Mouse (Mus musculus): ENCODE results near the gene Matn3. TPM values are rescaled to one million over a fixed set of nuclear protein-coding genes. Genes with fewer than 3 reads are reported as not detected.

Gene Matn3
- polyA plus RNA-seq, 1 experiment from 2014 or later: 0.54 TPM

DNA sequence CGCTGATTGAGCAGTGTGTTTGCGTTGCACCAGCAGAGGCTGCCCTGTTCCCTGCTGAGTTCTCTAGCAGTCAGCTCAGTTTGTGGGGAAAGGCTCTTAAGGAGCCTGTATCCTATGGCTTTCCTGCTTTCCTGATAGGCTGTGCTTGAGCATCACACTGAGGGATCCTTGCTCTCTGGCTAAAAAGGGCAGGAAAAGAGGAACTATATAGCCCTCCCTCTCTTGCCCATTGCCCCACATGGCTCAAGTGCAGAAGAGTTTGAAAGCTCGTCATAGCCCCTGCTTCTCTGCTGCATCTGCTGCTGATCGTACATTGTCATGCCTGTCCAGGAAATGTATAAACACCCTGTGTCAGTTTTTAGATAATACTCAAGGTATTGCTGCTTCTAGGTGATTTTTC lies 59.4 kb downstream of the Matn3 start:
- H3K9ac ChIP-seq: no peak overlapping the region
- WGBS: 80% methylated on average over 4 of the region's 4 CpGs

DNA sequence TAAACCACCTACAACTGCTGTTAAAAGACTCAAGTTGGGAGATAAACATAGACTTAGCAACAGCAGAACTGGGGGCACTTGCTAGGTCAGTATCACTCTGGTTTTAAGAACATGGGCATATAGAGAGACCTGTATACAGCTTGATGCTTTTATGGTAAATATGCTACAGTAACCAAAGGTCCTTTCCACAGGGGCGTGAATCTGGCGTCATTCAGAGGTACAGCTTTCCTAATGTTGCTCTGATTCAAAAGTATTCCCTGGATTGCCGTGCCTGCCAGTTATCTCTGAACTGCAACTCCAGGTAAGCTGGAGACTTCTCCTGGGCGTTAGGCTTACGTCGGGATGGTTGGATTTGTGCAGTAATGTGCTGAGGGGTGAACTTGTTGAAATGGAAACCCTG lies 60.1 kb downstream of the Matn3 start:
- Histone ChIP-seq H3K4me1 (no peaks in the 10 kb centered on the region), H3K9ac (no peak overlapping the region), H3K4me2 (no peak overlapping the region), H3K36me3 (replicated peaks) (peaks cover 8% of the 10 kb centered on the region), H3K27ac (no peak overlapping the region), H3K9me3 (no peaks in the 10 kb centered on the region), H3K27me3 (no peaks in the 10 kb centered on the region), H3K4me3 (replicated peaks) (no peak overlapping the region)
- WGBS: 97% methylated on average over 6 of the region's 6 CpGs
- ATAC-seq (ENCODE audit: low FRiP score): no peak

More for the DNA sequence above, 59.4 kb downstream of the Matn3 start:
- Histone ChIP-seq H3K36me3 (replicated peaks) (peaks cover 5% of the 10 kb centered on the region; the same call in 1 of the 2 replicates), H3K4me2 (no peak overlapping the region), H3K27ac (no peak overlapping the region), H3K4me1 (no peaks in the 10 kb centered on the region), H3K4me3 (replicated peaks) (no peak overlapping the region), H3K27me3 (no peaks in the 10 kb centered on the region), H3K9me3 (no peaks in the 10 kb centered on the region)
- no peak for ATAC-seq (ENCODE audit: low FRiP score)

DNA sequence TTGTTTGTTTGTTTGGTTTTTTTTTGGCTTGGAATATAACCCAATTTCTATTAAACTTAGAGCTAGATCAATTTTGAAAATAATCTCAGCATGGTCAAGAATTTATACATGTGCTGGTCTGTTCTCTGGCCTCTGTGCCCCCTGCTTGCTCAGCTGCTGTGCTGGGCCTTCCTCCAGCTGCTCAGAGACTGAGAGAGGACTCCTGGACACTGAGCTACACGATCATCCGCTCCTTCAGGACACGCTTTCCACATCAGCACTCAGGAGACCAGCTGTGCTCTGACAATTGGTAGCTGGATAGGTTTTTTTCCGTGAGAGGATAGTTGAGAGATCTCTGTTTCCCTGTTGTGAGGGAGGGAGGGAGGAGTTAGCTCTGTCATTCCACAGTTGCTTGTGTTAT lies 62.6 kb downstream of the Matn3 start:
- 85% methylated on average over 4 of the region's 4 CpGs for WGBS
- no peak overlapping the region for H3K4me2 ChIP-seq

DNA sequence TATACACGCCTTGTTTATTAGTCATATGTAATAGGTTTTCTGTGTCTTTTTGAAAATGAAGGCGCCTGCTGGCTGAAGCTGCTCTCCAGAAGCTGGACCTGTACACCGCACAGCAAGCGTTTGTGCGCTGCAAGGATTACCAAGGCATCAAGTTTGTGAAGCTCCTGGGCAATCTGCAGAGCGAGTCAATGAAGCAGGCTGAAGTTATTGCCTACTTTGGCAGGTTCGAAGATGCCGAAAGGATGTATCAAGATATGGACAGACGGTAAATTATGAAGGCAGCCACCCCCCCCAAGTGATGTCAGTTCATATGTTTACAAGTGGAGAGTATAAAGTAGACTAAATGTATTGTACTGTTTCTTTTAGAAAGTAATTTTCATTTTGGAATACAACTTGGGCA lies 68.6 kb downstream of the Matn3 start:
- no peaks in the 10 kb centered on the region for H3K9me3 ChIP-seq
- no peak overlapping the region for H3K9ac ChIP-seq
- no peak overlapping the region for H3K4me2 ChIP-seq
- H3K4me1 ChIP-seq: no peaks in the 10 kb centered on the region
- peaks cover 20% of the 10 kb centered on the region for H3K36me3 ChIP-seq (replicated peaks)
- H3K27ac ChIP-seq: no peak overlapping the region
- no peaks in the 10 kb centered on the region for H3K27me3 ChIP-seq
- no peak overlapping the region for H3K4me3 ChIP-seq (replicated peaks)
- no peak for ATAC-seq (ENCODE audit: low FRiP score)
- WGBS: 95% methylated on average over 9 of the region's 9 CpGs

More for the DNA sequence above, 62.6 kb downstream of the Matn3 start:
- no peaks in the 10 kb centered on the region for H3K4me1 ChIP-seq
- H3K36me3 ChIP-seq (replicated peaks): peaks cover 10% of the 10 kb centered on the region
- H3K9ac ChIP-seq: no peak overlapping the region
- no peaks in the 10 kb centered on the region for H3K27me3 ChIP-seq
- H3K4me3 ChIP-seq (replicated peaks): no peak overlapping the region
- ATAC-seq (ENCODE audit: low FRiP score): no peak
- no peaks in the 10 kb centered on the region for H3K9me3 ChIP-seq
- no peak overlapping the region for H3K27ac ChIP-seq

DNA sequence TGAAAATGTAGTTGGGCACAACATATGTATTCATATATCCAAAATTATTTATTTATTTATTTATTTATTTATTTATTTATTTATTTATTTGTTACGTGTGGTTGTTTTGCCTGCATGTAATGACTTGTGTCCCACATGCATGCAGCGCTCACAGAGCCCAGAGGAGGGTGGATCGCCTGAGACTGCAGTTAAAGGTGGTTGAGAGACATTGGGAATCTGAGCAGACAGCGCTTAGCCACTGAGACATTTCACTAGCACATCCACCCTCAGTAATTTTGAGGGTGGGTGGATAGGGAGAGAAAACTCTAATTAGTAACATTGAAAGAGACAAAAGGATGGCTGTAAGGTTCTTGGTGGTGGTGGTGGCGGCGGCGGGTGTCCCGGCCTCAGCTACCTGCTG lies 72.7 kb downstream of the Matn3 start:
- Histone ChIP-seq H3K9ac (no peak overlapping the region), H3K4me2 (no peak overlapping the region), H3K36me3 (replicated peaks) (peaks cover 17% of the 10 kb centered on the region), H3K9me3 (no peaks in the 10 kb centered on the region), H3K27ac (no peak overlapping the region), H3K4me1 (no peaks in the 10 kb centered on the region), H3K4me3 (replicated peaks) (no peak overlapping the region), H3K27me3 (no peaks in the 10 kb centered on the region)
- 91% methylated on average over 8 of the region's 8 CpGs for WGBS
- ATAC-seq (ENCODE audit: low FRiP score): no peak

DNA sequence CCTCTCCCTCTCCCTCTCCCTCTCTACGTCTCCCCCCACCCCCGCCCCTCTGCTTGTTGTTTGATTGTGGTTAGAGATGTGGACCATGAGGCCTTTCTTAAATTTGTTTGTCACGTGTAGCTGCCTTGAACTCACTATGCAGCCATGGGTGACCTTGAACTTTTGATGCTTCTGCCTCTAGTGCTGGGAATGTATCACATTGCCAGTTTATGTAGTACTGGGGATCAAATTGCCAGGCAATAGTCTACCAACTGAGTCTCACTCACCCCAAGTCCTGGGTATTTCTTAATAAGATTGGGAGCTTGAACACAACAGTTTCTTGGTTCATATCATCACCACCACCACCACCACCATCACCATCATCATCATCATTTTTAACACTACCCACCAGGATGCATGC lies 73.3 kb downstream of the Matn3 start:
- no peak for ATAC-seq (ENCODE audit: low FRiP score)
- Histone ChIP-seq H3K4me2 (no peak overlapping the region), H3K4me1 (no peaks in the 10 kb centered on the region), H3K27ac (no peak overlapping the region), H3K27me3 (no peaks in the 10 kb centered on the region), H3K9me3 (no peaks in the 10 kb centered on the region), H3K36me3 (replicated peaks) (peaks cover 15% of the 10 kb centered on the region), H3K9ac (no peak overlapping the region), H3K4me3 (replicated peaks) (no peak overlapping the region)
- 78% methylated on average over 3 of the region's 3 CpGs for WGBS

Other genes with a start within 250 kb of the Matn3 start
- 70.3 and 72.7 TPM in 2 replicates for gene Sdc1, start 176.6 kb upstream of the Matn3 start, polyA plus RNA-seq (2016; fragmentation: Nextera tagmentation; extraction: Ambion mirVana)
- gene Laptm4a, start 26.3 kb upstream of the Matn3 start, polyA plus RNA-seq (2016; fragmentation: Nextera tagmentation; extraction: Ambion mirVana): 212 and 215 TPM in 2 replicates
- 27.8 and 28.4 TPM in 2 replicates for gene Wdr35, start 26.0 kb downstream of the Matn3 start, polyA plus RNA-seq (2016; fragmentation: Nextera tagmentation; extraction: Ambion mirVana)
- 19.6 and 20.9 TPM in 2 replicates for gene Ttc32, start 82.1 kb downstream of the Matn3 start, polyA plus RNA-seq (2016; fragmentation: Nextera tagmentation; extraction: Ambion mirVana)

Measured in forebrain, embryonic 12.5 days (tissue).